Mouse (Mus musculus) bone marrow macrophage, adult 2 months (primary cell): ENCODE data around the gene Col1a1.

Experiments
- CTCF ChIP-seq: IDR thresholded peaks from 2 replicates; pipeline ENCODE4 v1.5.1; 2012; ENCODE audit warnings: low read depth, mild to moderate bottlenecking, low read length, moderate library complexity
- POLR2A ChIP-seq: IDR thresholded peaks from 2 replicates; pipeline ENCODE4 v1.6.1; 2012; ENCODE audit warnings: mild to moderate bottlenecking, low read depth, low read length, borderline replicate concordance

DNA sequence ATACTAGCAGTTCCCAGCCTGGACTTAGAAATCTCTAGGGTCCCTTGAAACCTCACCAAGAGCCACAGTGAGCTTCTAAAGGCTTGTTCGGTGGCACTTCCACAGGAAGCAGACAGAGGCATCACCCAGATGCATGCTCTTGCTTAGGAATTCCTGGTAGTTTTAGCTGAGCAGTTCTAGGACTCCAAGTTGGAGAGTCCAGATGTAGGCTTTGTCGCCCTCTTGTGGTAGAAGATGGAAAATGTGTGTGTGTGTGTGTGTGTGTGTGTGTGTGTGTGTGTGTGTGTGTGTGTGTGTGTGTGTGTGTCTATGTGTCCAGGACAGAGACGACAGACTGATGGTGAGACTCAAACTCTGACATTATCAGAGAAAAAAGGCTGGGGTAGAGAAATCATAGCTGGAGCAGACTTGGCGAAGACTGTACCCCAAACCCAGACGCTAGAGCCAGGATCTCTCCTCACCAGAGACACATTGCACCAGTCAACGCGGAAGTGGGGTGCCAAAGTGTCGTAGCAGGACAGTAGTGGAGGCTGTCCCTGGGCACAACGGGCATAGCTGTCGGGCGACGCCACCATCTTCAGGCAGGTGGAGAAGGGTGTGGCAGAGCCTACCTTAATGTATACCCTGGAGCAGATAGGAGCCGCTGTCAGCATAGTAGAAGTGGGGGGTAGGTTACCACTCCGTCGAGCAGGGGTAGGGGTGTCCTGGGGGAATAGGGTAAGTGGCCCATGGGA is 34.4 kb downstream of the Col1a1 start:
- no peak; the same call in 1 of the 2 replicates for TF ChIP-seq CTCF
- TF ChIP-seq POLR2A = no peak
